Mouse (Mus musculus): ENCODE data around the gene Rbm15. TPM values are rescaled to one million over a fixed set of nuclear protein-coding genes. Genes with fewer than 3 reads are reported as not detected.

The Rbm15 gene
- polyA plus RNA-seq (2012; fragmentation: generic; extraction: Trizol): 1 to 10 TPM in 1 of 2 experiments, under 1 TPM in 1; 0.78 to 2.4 TPM

GRCm38 (mm10) chr3:107333381-107334201 is at the start of gene Rbm15:
Rbm15 (minus strand) TSS chr3:107333673.

GRCm38 (mm10) chr3:107290764-107291381 is 42.6 kb downstream of the Rbm15 start, which contains the start of gene Slc16a4:
Slc16a4 (plus strand) TSS chr3:107291230.

GRCm38 (mm10) chr3:107278479-107279269 is 54.8 kb downstream of the Rbm15 start, which contains the start of gene Lamtor5:
Lamtor5 (plus strand) TSS chr3:107278858.

Other genes starting within 250 kb of the Rbm15 start
- not detected for gene Kcna2, start 232.5 kb downstream of the Rbm15 start, polyA plus RNA-seq (2012; fragmentation: generic; extraction: Trizol)
- not detected for gene Kcna10, start 150.6 kb downstream of the Rbm15 start, polyA plus RNA-seq (2012; fragmentation: generic; extraction: Trizol)
- not detected for gene Cym, start 111.9 kb downstream of the Rbm15 start, polyA plus RNA-seq (2012; fragmentation: generic; extraction: Trizol)
- not detected for gene A630076J17Rik, start 103.1 kb downstream of the Rbm15 start, polyA plus RNA-seq (2012; fragmentation: generic; extraction: Trizol)
- gene Prok1, start 94.0 kb downstream of the Rbm15 start, polyA plus RNA-seq (2012; fragmentation: generic; extraction: Trizol): not detected
- gene Lamtor5, start 54.8 kb downstream of the Rbm15 start, polyA plus RNA-seq (2012; fragmentation: generic; extraction: Trizol): 100 to 1,000 TPM; 104 to 143 TPM
- under 1 TPM in 1 of 2 experiments, not detected in 1; 0.40 TPM for gene Slc16a4, start 42.4 kb downstream of the Rbm15 start, polyA plus RNA-seq (2012; fragmentation: generic; extraction: Trizol)
- under 1 TPM in 1 of 2 experiments, not detected in 1; 0.02 TPM for gene Kcnc4, start 125.9 kb upstream of the Rbm15 start, polyA plus RNA-seq (2012; fragmentation: generic; extraction: Trizol)
- not detected for gene Slc6a17, start 184.3 kb upstream of the Rbm15 start, polyA plus RNA-seq (2012; fragmentation: generic; extraction: Trizol)
- gene Ubl4b, start 221.4 kb upstream of the Rbm15 start, polyA plus RNA-seq (2012; fragmentation: generic; extraction: Trizol): not detected